Mouse (Mus musculus): ENCODE data around the gene Ctc1. TPM values are rescaled to one million over a fixed set of nuclear protein-coding genes. Genes with fewer than 3 reads are reported as not detected.
"Not testable (repeated sequence)": the region's sequence is repeated elsewhere in the genome, so short reads cannot be mapped to it uniquely, and the experiment has no call there.

The Ctc1 gene
- polyA plus RNA-seq (2012; rRNA removed) (76.4 and 110 TPM in 2 replicates), polyA plus RNA-seq (2014; fragmentation: Nextera tagmentation; extraction: Ambion mirVana) (44.6 and 49.1 TPM in 2 replicates)

- 4% methylated on average over 38 of the region's 38 CpGs for WGBS
- Histone ChIP-seq H3K4me3 (replicated peaks; ENCODE audit: low read length) (peak within 1 kb of the TSS; percentile 54), H3K27ac (replicated peaks; ENCODE audit: low read depth, low read length) (peak within 1 kb of the TSS; percentile 88), H3K36me3 (ENCODE audit: control insufficient read depth, insufficient read depth, low read length) (peaks cover 1% of the 10 kb centered on the region), H3K27me3 (ENCODE audit: control insufficient read depth, insufficient read depth, low read length) (no peaks in the 10 kb centered on the region), H3K4me2 (replicated peaks; ENCODE audit: low read depth, low read length, severe bottlenecking) (peak within 1 kb of the TSS; percentile 69), H3K4me1 (ENCODE audit: control insufficient read depth, insufficient read depth, low read length) (peaks cover 8% of the 10 kb centered on the region), H3K9ac (ENCODE audit: low read depth, low read length, severe bottlenecking) (peak within 1 kb of the TSS; percentile 86), H3K9me3 (ENCODE audit: control insufficient read depth, low read length) (no peaks in the 10 kb centered on the region)
- ATAC-seq (ENCODE audit: low FRiP score, low read depth) (peak; percentile 97), DNase-seq (ENCODE audit: low spot score) (peak; percentile 95)
- TF ChIP-seq POLR2A (IDR thresholded peaks at IDR 0.05; ENCODE audit: borderline replicate concordance, extremely low read depth, insufficient read depth, insufficient read length): peak; percentile 93; the same call in 1 of the 2 replicates
These were observed at the start of gene Ctc1 for GRCm38 (mm10) chr11:69015644-69016441. Ctc1 (plus strand) TSS chr11:69015911.

DNA sequence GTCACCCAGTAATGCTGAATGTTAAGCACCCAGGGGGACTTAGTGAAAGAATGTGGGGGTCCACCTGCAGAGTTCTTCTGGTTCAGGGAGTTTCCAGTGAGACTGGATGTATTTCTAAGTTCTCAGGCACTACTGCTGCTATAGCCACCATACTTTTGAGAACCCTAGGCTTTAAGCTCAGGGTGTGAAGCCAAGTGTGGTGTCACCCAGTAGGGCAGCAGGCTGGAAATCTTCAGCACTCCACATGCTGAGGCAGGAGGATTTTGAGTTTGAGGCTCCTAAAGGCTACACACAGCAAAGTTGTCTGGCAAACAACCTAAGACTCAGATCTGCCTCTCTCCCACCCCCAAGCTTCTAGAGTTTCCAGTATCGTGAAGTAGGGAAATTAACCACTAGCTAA, 49.2 kb upstream of the Ctc1 start:
- TF ChIP-seq POLR2A (IDR thresholded peaks at IDR 0.05; ENCODE audit: borderline replicate concordance, extremely low read depth, insufficient read depth, insufficient read length): no peak
- H3K4me1 ChIP-seq (ENCODE audit: control insufficient read depth, insufficient read depth, low read length): peaks cover 5% of the 10 kb centered on the region

DNA sequence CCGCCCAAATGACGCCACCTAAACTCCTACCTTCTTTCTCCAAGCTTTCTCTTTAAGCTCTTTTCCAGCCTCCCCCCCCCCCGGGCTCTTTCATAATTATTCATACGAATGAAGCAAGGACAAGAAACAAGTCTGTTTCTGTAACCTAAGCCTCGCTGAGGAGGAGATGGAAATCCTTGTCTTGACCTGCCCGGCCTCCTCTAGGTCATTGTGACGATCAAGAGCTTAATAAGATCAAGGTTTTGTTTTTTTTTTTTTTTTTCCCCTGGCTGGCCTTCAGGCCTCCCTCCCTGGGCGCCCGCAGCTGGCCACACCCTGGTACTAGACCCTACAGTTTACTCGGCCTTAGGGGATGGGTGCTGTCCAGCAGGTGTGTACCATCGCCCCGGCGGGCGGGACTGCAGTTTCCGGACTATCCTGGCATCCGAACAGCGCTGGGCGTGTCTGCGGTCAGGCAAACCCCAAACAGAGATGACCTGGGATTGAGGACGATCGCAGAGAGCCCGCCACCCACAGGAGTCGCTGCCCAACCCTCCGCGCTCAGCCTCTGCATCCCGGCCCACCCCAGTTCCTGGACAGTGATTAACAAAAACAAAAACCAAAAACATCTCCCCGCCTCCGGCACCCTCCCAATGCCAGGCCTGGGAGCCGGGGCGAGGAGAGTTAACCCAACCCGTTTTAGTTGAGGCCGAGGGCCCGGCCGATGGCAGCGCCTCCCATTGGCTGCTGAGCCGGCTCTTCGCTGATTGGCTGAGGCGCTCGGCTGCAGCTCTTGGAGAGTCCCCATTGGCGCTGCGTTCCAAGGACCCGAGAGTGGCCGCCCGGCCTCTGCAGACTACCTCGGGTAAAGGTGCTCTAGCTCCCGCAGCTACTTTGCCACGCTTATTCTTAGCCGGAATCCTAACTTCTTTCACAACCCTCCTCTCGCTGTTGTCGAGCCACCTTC, 48.1 kb upstream of the Ctc1 start, which contains the start of gene Slc25a35:
Gene Slc25a35, plus strand, starts transcription at position 795 of the 946 bp plus-strand sequence.
- no peak for TF ChIP-seq POLR2A (IDR thresholded peaks at IDR 0.05; ENCODE audit: borderline replicate concordance, extremely low read depth, insufficient read depth, insufficient read length)
- Histone ChIP-seq H3K9me3 (ENCODE audit: control insufficient read depth, low read length) (no peaks in the 10 kb centered on the region), H3K36me3 (ENCODE audit: control insufficient read depth, insufficient read depth, low read length) (no peaks in the 10 kb centered on the region), H3K4me3 (replicated peaks; ENCODE audit: low read length) (peak within 1 kb of the TSS; percentile 60), H3K27me3 (ENCODE audit: control insufficient read depth, insufficient read depth, low read length) (no peaks in the 10 kb centered on the region), H3K4me2 (replicated peaks; ENCODE audit: low read depth, low read length, severe bottlenecking) (peak within 1 kb of the TSS; percentile 95), H3K4me1 (ENCODE audit: control insufficient read depth, insufficient read depth, low read length) (peaks cover 5% of the 10 kb centered on the region), H3K27ac (replicated peaks; ENCODE audit: low read depth, low read length) (no peak within 1 kb of the TSS), H3K9ac (ENCODE audit: low read depth, low read length, severe bottlenecking) (peak within 1 kb of the TSS; percentile 60)
- DNase-seq (ENCODE audit: low spot score): peak; percentile 89
- ATAC-seq (ENCODE audit: low FRiP score, low read depth): peak; percentile 97
- under 1% methylated on average over 50 of the region's 50 CpGs for WGBS

More for the DNA sequence above, 49.2 kb upstream of the Ctc1 start:
- Histone ChIP-seq H3K36me3 (ENCODE audit: control insufficient read depth, insufficient read depth, low read length) (no peaks in the 10 kb centered on the region), H3K9me3 (ENCODE audit: control insufficient read depth, low read length) (no peaks in the 10 kb centered on the region), H3K4me2 (replicated peaks; ENCODE audit: low read depth, low read length, severe bottlenecking) (no peak overlapping the region), H3K4me3 (replicated peaks; ENCODE audit: low read length) (no peak overlapping the region), H3K27me3 (ENCODE audit: control insufficient read depth, insufficient read depth, low read length) (no peaks in the 10 kb centered on the region), H3K9ac (ENCODE audit: low read depth, low read length, severe bottlenecking) (no peak overlapping the region), H3K27ac (replicated peaks; ENCODE audit: low read depth, low read length) (no peak overlapping the region)
- WGBS: 47% methylated on average over 1 of the region's 1 CpGs
- no peak for ATAC-seq (ENCODE audit: low FRiP score, low read depth)
- no peak for DNase-seq (ENCODE audit: low spot score)

DNA sequence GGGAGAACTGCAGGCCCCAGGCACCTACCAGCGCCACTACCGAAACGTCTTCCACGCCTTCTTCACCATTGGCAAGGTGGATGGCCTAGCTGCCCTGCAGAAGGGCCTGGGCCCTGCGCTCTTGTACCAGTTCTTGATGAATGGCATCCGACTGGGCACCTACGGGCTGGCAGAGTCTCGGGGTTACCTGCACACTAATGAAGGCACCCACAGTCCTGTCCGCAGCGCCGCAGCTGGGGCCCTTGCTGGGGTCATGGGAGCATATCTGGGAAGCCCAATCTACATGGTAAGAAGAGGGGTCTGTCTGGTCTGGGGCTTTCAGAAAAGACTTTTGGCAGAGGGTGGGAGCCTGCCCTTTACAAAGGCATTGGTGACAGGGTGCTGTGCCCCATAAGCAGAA, 47.0 kb upstream of the Ctc1 start:
- Histone ChIP-seq H3K4me2 (replicated peaks; ENCODE audit: low read depth, low read length, severe bottlenecking) (no peak overlapping the region), H3K27me3 (ENCODE audit: control insufficient read depth, insufficient read depth, low read length) (no peaks in the 10 kb centered on the region), H3K27ac (replicated peaks; ENCODE audit: low read depth, low read length) (no peak overlapping the region), H3K36me3 (ENCODE audit: control insufficient read depth, insufficient read depth, low read length) (no peaks in the 10 kb centered on the region), H3K4me1 (ENCODE audit: control insufficient read depth, insufficient read depth, low read length) (peaks cover 5% of the 10 kb centered on the region), H3K4me3 (replicated peaks; ENCODE audit: low read length) (no peak overlapping the region), H3K9ac (ENCODE audit: low read depth, low read length, severe bottlenecking) (no peak overlapping the region), H3K9me3 (ENCODE audit: control insufficient read depth, low read length) (no peaks in the 10 kb centered on the region)
- ATAC-seq (ENCODE audit: low FRiP score, low read depth) (no peak), DNase-seq (ENCODE audit: low spot score) (no peak)
- WGBS: 88% methylated on average over 11 of the region's 11 CpGs
- no peak for TF ChIP-seq POLR2A (IDR thresholded peaks at IDR 0.05; ENCODE audit: borderline replicate concordance, extremely low read depth, insufficient read depth, insufficient read length)

- Histone ChIP-seq H3K9ac (ENCODE audit: low read depth, low read length, severe bottlenecking) (no peak overlapping the region), H3K9me3 (ENCODE audit: control insufficient read depth, low read length) (no peaks in the 10 kb centered on the region), H3K36me3 (ENCODE audit: control insufficient read depth, insufficient read depth, low read length) (no peaks in the 10 kb centered on the region), H3K27ac (replicated peaks; ENCODE audit: low read depth, low read length) (no peak overlapping the region), H3K4me2 (replicated peaks; ENCODE audit: low read depth, low read length, severe bottlenecking) (no peak overlapping the region), H3K27me3 (ENCODE audit: control insufficient read depth, insufficient read depth, low read length) (no peaks in the 10 kb centered on the region), H3K4me1 (ENCODE audit: control insufficient read depth, insufficient read depth, low read length) (peaks cover 9% of the 10 kb centered on the region), H3K4me3 (replicated peaks; ENCODE audit: low read length) (no peak overlapping the region)
- ATAC-seq (ENCODE audit: low FRiP score, low read depth) (no peak), DNase-seq (ENCODE audit: low spot score) (no peak)
- TF ChIP-seq POLR2A (IDR thresholded peaks at IDR 0.05; ENCODE audit: borderline replicate concordance, extremely low read depth, insufficient read depth, insufficient read length): no peak
- 68% methylated on average over 4 of the region's 4 CpGs for WGBS
These were observed 45.5 kb upstream of the Ctc1 start for GRCm38 (mm10) chr11:68970232-68970631.

DNA sequence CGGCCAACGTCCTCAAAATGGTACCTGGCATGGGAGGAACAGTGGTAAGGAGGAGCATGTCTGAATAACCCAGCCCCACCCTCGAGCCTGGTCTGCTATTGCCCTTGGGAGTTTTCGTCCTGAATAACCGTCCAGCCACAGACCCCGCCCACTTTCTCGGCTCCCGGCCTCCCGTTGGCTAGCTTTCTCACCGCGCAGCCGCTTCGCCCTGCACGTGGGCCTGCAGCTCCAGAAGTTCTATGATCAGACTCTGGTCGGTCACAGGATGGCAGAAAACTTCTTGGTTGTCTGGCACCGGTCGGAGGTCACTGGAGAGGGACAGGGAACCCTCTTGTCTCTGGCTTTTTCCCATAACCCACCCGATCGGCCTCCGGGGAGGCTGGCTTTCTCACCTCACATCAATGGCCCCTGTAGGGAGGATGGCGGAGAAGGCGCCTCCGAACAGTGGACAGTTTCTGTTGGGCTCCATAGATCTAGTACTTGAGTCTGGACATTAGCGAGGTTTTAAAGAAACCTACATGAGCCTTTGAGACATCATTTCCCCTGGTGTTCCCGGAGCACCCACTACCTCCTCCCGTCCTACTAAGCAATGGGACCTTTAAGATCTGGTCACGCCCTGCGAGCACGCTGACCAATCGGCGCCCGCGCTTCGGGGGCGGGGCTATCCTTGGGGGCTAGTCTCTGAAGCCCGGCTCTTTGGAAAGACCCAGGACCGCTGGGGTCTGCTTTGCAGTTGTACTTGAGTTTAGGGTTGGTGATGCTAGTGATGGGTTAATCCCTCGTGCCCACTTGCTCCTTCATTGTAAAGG, 42.3 kb upstream of the Ctc1 start:
- H3K4me2 ChIP-seq (replicated peaks; ENCODE audit: low read depth, low read length, severe bottlenecking): peak overlapping the region; percentile 59
- H3K4me3 ChIP-seq (replicated peaks; ENCODE audit: low read length): peak overlapping the region; percentile 45
- H3K27me3 ChIP-seq (ENCODE audit: control insufficient read depth, insufficient read depth, low read length); H3K4me1 ChIP-seq (ENCODE audit: control insufficient read depth, insufficient read depth, low read length); H3K36me3 ChIP-seq (ENCODE audit: control insufficient read depth, insufficient read depth, low read length); H3K9me3 ChIP-seq (ENCODE audit: control insufficient read depth, low read length); H3K27ac ChIP-seq (replicated peaks; ENCODE audit: low read depth, low read length): not testable (repeated sequence)
- ATAC-seq (ENCODE audit: low FRiP score, low read depth) (peak; percentile 96), DNase-seq (ENCODE audit: low spot score) (peak; percentile 88)
- peak overlapping the region; percentile 25 for H3K9ac ChIP-seq (ENCODE audit: low read depth, low read length, severe bottlenecking)
- under 1% methylated on average over 34 of the region's 38 CpGs for WGBS

All from limb, embryonic 14.5 days (tissue).